Mouse (Mus musculus): ENCODE data around the gene Smug1. TPM values are rescaled to one million over a fixed set of nuclear protein-coding genes. Genes with fewer than 3 reads are reported as not detected.

Gene Smug1
- polyA plus RNA-seq, 1 experiment from 2014 or later: 17.6 TPM

- 71% methylated on average over 6 of the region's 6 CpGs for WGBS
- no peaks in the 10 kb centered on the region for H3K4me1 ChIP-seq
- no peak for ATAC-seq (ENCODE audit: borderline replicate concordance, extremely low read depth, low FRiP score, low TSS enrichment)
- no peak overlapping the region for H3K4me3 ChIP-seq
- H3K9ac ChIP-seq: no peak overlapping the region
- H3K9me3 ChIP-seq: no peaks in the 10 kb centered on the region
- H3K27me3 ChIP-seq: peaks cover 52% of the 10 kb centered on the region
- no peaks in the 10 kb centered on the region for H3K36me3 ChIP-seq
- no peak overlapping the region for H3K4me2 ChIP-seq
- no peak overlapping the region for H3K27ac ChIP-seq
These were observed 53.8 kb downstream of the Smug1 start for GRCm38 (mm10) chr15:103113077-103113476.

- Histone ChIP-seq H3K4me1 (no peaks in the 10 kb centered on the region), H3K4me3 (no peak overlapping the region), H3K4me2 (no peak overlapping the region), H3K27ac (no peak overlapping the region), H3K27me3 (peaks cover 54% of the 10 kb centered on the region), H3K36me3 (no peaks in the 10 kb centered on the region), H3K9ac (no peak overlapping the region), H3K9me3 (no peaks in the 10 kb centered on the region)
- no peak for ATAC-seq (ENCODE audit: borderline replicate concordance, extremely low read depth, low FRiP score, low TSS enrichment)
- WGBS: 52% methylated on average over 2 of the region's 2 CpGs
These were observed 54.6 kb downstream of the Smug1 start for GRCm38 (mm10) chr15:103112309-103112708.

GRCm38 (mm10) chr15:103109940-103110339 is 57.0 kb downstream of the Smug1 start:
- no peaks in the 10 kb centered on the region for H3K4me1 ChIP-seq
- H3K27ac ChIP-seq: no peak overlapping the region
- H3K9ac ChIP-seq: no peak overlapping the region
- WGBS: 33% methylated on average over 4 of the region's 4 CpGs
- no peak for ATAC-seq (ENCODE audit: borderline replicate concordance, extremely low read depth, low FRiP score, low TSS enrichment)
- no peaks in the 10 kb centered on the region for H3K9me3 ChIP-seq
- H3K36me3 ChIP-seq: no peaks in the 10 kb centered on the region
- H3K27me3 ChIP-seq: peaks cover 52% of the 10 kb centered on the region
- no peak overlapping the region for H3K4me3 ChIP-seq
- H3K4me2 ChIP-seq: no peak overlapping the region

- no peak overlapping the region for H3K9ac ChIP-seq
- H3K27me3 ChIP-seq: peaks cover 55% of the 10 kb centered on the region
- no peak overlapping the region for H3K4me3 ChIP-seq
- H3K36me3 ChIP-seq: no peaks in the 10 kb centered on the region
- no peak for ATAC-seq (ENCODE audit: borderline replicate concordance, extremely low read depth, low FRiP score, low TSS enrichment)
- H3K4me2 ChIP-seq: no peak overlapping the region
- H3K9me3 ChIP-seq: no peaks in the 10 kb centered on the region
- no peaks in the 10 kb centered on the region for H3K4me1 ChIP-seq
- WGBS: 62% methylated on average over 8 of the region's 8 CpGs
- H3K27ac ChIP-seq: no peak overlapping the region
These were observed 58.7 kb downstream of the Smug1 start for GRCm38 (mm10) chr15:103108066-103108676.

- H3K4me2 ChIP-seq: no peak overlapping the region
- peaks cover 75% of the 10 kb centered on the region for H3K27me3 ChIP-seq
- no peaks in the 10 kb centered on the region for H3K9me3 ChIP-seq
- no peak overlapping the region for H3K9ac ChIP-seq
- WGBS: 20% methylated on average over 2 of the region's 2 CpGs
- H3K4me3 ChIP-seq: no peak overlapping the region
- H3K4me1 ChIP-seq: peaks cover 9% of the 10 kb centered on the region; the same call in 1 of the 2 replicates
- no peak overlapping the region for H3K27ac ChIP-seq
- ATAC-seq (ENCODE audit: borderline replicate concordance, extremely low read depth, low FRiP score, low TSS enrichment): no peak
- H3K36me3 ChIP-seq: no peaks in the 10 kb centered on the region
These were observed 60.7 kb downstream of the Smug1 start for GRCm38 (mm10) chr15:103106201-103106600.

Other genes starting within 250 kb of the Smug1 start
- not detected in 2 replicates for gene Hoxc13, start 246.0 kb downstream of the Smug1 start, polyA plus RNA-seq (2015; fragmentation: Nextera tagmentation; extraction: Ambion mirVana)
- not detected in 2 replicates for gene Hoxc12, start 230.3 kb downstream of the Smug1 start, polyA plus RNA-seq (2015; fragmentation: Nextera tagmentation; extraction: Ambion mirVana)
- gene Hoxc11, start 212.7 kb downstream of the Smug1 start, polyA plus RNA-seq (2015; fragmentation: Nextera tagmentation; extraction: Ambion mirVana): not detected in 2 replicates
- not detected in 2 replicates for gene Hoxc10, start 200.3 kb downstream of the Smug1 start, polyA plus RNA-seq (2015; fragmentation: Nextera tagmentation; extraction: Ambion mirVana)
- 0.57 and 0.72 TPM in 2 replicates for gene Hoxc5, start 199.6 kb downstream of the Smug1 start, polyA plus RNA-seq (2015; fragmentation: Nextera tagmentation; extraction: Ambion mirVana)
- 0.06 TPM in 1 of 2 replicates, not detected in the other for gene Hoxc9, start 190.7 kb downstream of the Smug1 start, polyA plus RNA-seq (2015; fragmentation: Nextera tagmentation; extraction: Ambion mirVana)
- gene Hoxc8, start 176.5 kb downstream of the Smug1 start, polyA plus RNA-seq (2015; fragmentation: Nextera tagmentation; extraction: Ambion mirVana): 0.10 TPM in 1 of 2 replicates, not detected in the other
- 0.20 and 0.26 TPM in 2 replicates for gene Hoxc6, start 168.8 kb downstream of the Smug1 start, polyA plus RNA-seq (2015; fragmentation: Nextera tagmentation; extraction: Ambion mirVana)
- gene Hoxc4, start 148.2 kb downstream of the Smug1 start, polyA plus RNA-seq (2015; fragmentation: Nextera tagmentation; extraction: Ambion mirVana): 1.4 and 1.5 TPM in 2 replicates
- gene Cbx5, start 72.7 kb upstream of the Smug1 start, polyA plus RNA-seq (2015; fragmentation: Nextera tagmentation; extraction: Ambion mirVana): 115 and 117 TPM in 2 replicates
- gene Hnrnpa1, start 73.3 kb upstream of the Smug1 start, polyA plus RNA-seq (2015; fragmentation: Nextera tagmentation; extraction: Ambion mirVana): 860 and 895 TPM in 2 replicates
- 3.6 and 4.7 TPM in 2 replicates for gene Nfe2, start 91.3 kb upstream of the Smug1 start, polyA plus RNA-seq (2015; fragmentation: Nextera tagmentation; extraction: Ambion mirVana)
- 287 and 293 TPM in 2 replicates for gene Copz1, start 105.6 kb upstream of the Smug1 start, polyA plus RNA-seq (2015; fragmentation: Nextera tagmentation; extraction: Ambion mirVana)
- 0.29 and 0.36 TPM in 2 replicates for gene Gpr84, start 143.5 kb upstream of the Smug1 start, polyA plus RNA-seq (2015; fragmentation: Nextera tagmentation; extraction: Ambion mirVana)
- gene Zfp385a, start 173.0 kb upstream of the Smug1 start, polyA plus RNA-seq (2015; fragmentation: Nextera tagmentation; extraction: Ambion mirVana): 7.7 and 9.0 TPM in 2 replicates
- 39.6 and 42.7 TPM in 2 replicates for gene Itga5, start 199.7 kb upstream of the Smug1 start, polyA plus RNA-seq (2015; fragmentation: Nextera tagmentation; extraction: Ambion mirVana)